ENCODE assay signal across 8 mouse cellular contexts in genomic region chr9:95279590-95280344, GRCm38 (mm10).
A peak's percentile ranks its signal among the peaks of the same experiment; 100 is the strongest.
DNase-seq lines count a peak whose midpoint lies in the region; ATAC-seq lines count a peak whose summit lies in the region.

No protein-coding gene starts in this region.

- no peak for ATAC-seq in frontal cortex, adult (ENCODE audit: low TSS enrichment)

- DNase-seq in adrenal gland, adult 2 months: peak; percentile 46
- no peak for DNase-seq in adrenal gland, postnatal 4 days (ENCODE audit: low spot score in 2 of 2)
- peak; percentile 43 for DNase-seq in Muller cell, postnatal 12 days (ENCODE audit: inconsistent ontology term)
- DNase-seq in heart, adult 11 months: peak; percentile 96
- peak; percentile 52 for DNase-seq in kidney, adult 9 months
- peak; percentile 66 for DNase-seq in lung, postnatal 36 days
- no peak for DNase-seq in cerebellum, postnatal 36 days

Comparison
In these comparisons a context has a peak if more than half of its experiments do, and no peak if none do; other contexts are left out.
1. DNase-seq: peak in adrenal gland, adult 2 months (single experiment), Muller cell, postnatal 12 days (single experiment), heart, adult 11 months (single experiment), kidney, adult 9 months (single experiment) and lung, postnatal 36 days (single experiment); none in adrenal gland, postnatal 4 days (0 of 2) and cerebellum, postnatal 36 days (0 of 2).